Mouse (Mus musculus): ENCODE results near the gene Ms4a4b. TPM values are rescaled to one million over a fixed set of nuclear protein-coding genes. Genes with fewer than 3 reads are reported as not detected.
"Not testable (repeated sequence)": the region's sequence is repeated elsewhere in the genome, so short reads cannot be mapped to it uniquely, and the experiment has no call there.

The Ms4a4b gene
- not detected in 2 replicates for polyA plus RNA-seq (2014; fragmentation: Nextera tagmentation; extraction: Ambion mirVana)

DNA sequence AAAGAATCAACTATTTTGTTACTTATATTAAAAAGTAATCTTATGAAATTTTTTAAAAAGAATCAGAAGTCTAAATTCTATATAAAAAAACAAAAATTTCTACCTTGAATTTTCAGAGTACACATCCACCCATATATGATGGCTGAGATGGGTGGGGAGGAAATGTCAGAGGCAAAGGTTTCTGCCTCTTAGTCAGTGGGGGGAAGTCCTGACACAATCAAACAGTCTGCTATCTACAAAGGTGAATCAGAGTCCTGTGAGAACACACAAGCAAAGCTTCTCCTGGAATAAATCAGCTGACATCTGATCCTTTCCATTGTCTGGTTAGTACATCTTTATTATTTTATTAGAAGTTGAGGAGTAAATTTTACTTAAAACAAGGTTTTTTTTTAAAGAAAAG is at the start of gene Ms4a4b:
Gene Ms4a4b (plus strand): TSS at position 216 of the 400 bp plus-strand sequence.
- H3K27ac ChIP-seq (replicated peaks; ENCODE audit: low read depth, low read length), result no peak within 1 kb of the TSS
- no peak within 1 kb of the TSS for H3K4me3 ChIP-seq (replicated peaks; ENCODE audit: low read depth, low read length)
- H3K4me1 ChIP-seq (ENCODE audit: control insufficient read depth, insufficient read depth, low read length), result no peaks in the 10 kb centered on the region
- H3K36me3 ChIP-seq (ENCODE audit: control insufficient read depth, insufficient read depth, low read length), result no peaks in the 10 kb centered on the region
- H3K27me3 ChIP-seq (ENCODE audit: control insufficient read depth, insufficient read depth, low read length), result no peaks in the 10 kb centered on the region
- no peak for DNase-seq
- ATAC-seq (ENCODE audit: low FRiP score, low TSS enrichment), result no peak
- H3K4me2 ChIP-seq (ENCODE audit: low read length), result no peak within 1 kb of the TSS
- H3K9me3 ChIP-seq (ENCODE audit: control insufficient read depth, low read length), result no peaks in the 10 kb centered on the region
- H3K9ac ChIP-seq (replicated peaks; ENCODE audit: low read length), result no peak within 1 kb of the TSS

DNA sequence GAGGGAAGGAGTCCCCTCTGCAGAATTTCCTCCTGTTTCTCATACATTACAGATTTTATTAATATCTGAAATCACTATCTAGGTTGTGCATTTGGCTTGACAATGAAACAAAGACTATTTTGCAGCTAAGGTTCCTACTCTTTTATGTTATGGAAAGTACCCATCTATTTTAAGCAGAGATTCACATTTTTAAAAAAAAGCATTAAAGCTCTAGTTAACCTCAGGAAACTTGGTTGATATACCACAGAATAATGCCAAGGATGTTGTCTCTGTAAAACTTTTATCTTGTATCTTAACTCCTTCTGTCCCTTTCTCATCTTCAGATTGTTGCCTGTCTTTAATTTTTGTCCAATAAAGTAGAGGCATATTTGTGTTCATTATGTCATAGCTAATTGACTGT is 47.6 kb upstream of the Ms4a4b start:
- Histone ChIP-seq H3K9me3 (ENCODE audit: control insufficient read depth, low read length) (no peaks in the 10 kb centered on the region), H3K36me3 (ENCODE audit: control insufficient read depth, insufficient read depth, low read length) (no peaks in the 10 kb centered on the region), H3K4me1 (ENCODE audit: control insufficient read depth, insufficient read depth, low read length) (no peaks in the 10 kb centered on the region), H3K4me2 (ENCODE audit: low read length) (no peak overlapping the region), H3K27me3 (ENCODE audit: control insufficient read depth, insufficient read depth, low read length) (no peaks in the 10 kb centered on the region), H3K27ac (replicated peaks; ENCODE audit: low read depth, low read length) (no peak overlapping the region), H3K9ac (replicated peaks; ENCODE audit: low read length) (no peak overlapping the region), H3K4me3 (replicated peaks; ENCODE audit: low read depth, low read length) (no peak overlapping the region)
- DNase-seq (no peak), ATAC-seq (ENCODE audit: low FRiP score, low TSS enrichment) (no peak)

DNA sequence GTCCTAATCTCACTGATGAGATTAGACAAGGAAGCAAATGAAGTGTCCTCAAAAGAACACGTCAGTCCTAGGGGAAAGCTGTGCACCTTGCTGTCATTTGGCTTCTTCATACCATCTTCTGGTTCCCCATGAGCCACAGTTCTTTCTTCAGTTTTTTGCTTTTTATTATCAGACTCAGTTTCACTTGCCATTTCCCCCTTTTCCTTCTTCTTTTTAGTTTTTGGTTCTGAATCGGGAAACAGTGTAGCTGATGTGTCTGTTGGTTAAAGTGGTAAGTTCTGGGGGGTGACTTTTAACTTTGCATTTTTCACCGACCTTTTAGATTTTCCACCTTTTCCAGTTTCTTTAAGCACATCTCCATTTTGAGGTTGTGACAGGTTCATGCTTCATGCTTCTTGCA is 38.8 kb upstream of the Ms4a4b start, which contains the start of gene Ms4a4c:
Gene Ms4a4c (plus strand): TSS at position 244 of the 400 bp plus-strand sequence.
- no peaks in the 10 kb centered on the region for H3K36me3 ChIP-seq (ENCODE audit: control insufficient read depth, insufficient read depth, low read length)
- no peak within 1 kb of the TSS for H3K27ac ChIP-seq (replicated peaks; ENCODE audit: low read depth, low read length)
- no peaks in the 10 kb centered on the region for H3K9me3 ChIP-seq (ENCODE audit: control insufficient read depth, low read length)
- no peaks in the 10 kb centered on the region for H3K4me1 ChIP-seq (ENCODE audit: control insufficient read depth, insufficient read depth, low read length)
- H3K4me2 ChIP-seq (ENCODE audit: low read length), result no peak within 1 kb of the TSS
- H3K9ac ChIP-seq (replicated peaks; ENCODE audit: low read length), result no peak within 1 kb of the TSS
- no peaks in the 10 kb centered on the region for H3K27me3 ChIP-seq (ENCODE audit: control insufficient read depth, insufficient read depth, low read length)
- H3K4me3 ChIP-seq (replicated peaks; ENCODE audit: low read depth, low read length), result no peak within 1 kb of the TSS
- ATAC-seq (ENCODE audit: low FRiP score, low TSS enrichment) (no peak), DNase-seq (no peak)
- 94% methylated on average over 3 of the region's 3 CpGs for WGBS

DNA sequence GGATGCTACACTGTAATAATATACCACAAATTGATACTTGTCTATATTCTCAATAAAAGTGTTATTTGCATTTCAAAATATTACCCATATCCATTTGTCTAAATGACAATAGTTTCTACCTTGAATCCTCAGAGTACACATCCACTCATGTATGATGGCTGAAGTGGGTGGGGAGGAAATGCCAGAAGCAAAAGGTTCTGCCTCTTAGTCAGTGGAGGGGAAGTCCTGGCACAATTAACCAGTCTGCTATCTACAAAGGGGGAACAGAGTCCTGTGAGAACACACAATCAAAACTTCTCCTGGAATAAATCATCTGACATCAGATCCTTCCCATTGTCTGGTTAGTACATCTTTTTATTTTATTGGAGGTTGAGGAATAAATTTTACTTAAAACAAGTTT is 35.9 kb upstream of the Ms4a4b start:
- no peak overlapping the region for H3K27ac ChIP-seq (replicated peaks; ENCODE audit: low read depth, low read length)
- H3K27me3 ChIP-seq (ENCODE audit: control insufficient read depth, insufficient read depth, low read length), result no peaks in the 10 kb centered on the region
- H3K4me2 ChIP-seq (ENCODE audit: low read length), result no peak overlapping the region
- no peaks in the 10 kb centered on the region for H3K36me3 ChIP-seq (ENCODE audit: control insufficient read depth, insufficient read depth, low read length)
- H3K9me3 ChIP-seq (ENCODE audit: control insufficient read depth, low read length), result no peaks in the 10 kb centered on the region
- no peak for DNase-seq
- ATAC-seq (ENCODE audit: low FRiP score, low TSS enrichment), result no peak
- no peak overlapping the region for H3K4me3 ChIP-seq (replicated peaks; ENCODE audit: low read depth, low read length)
- H3K4me1 ChIP-seq (ENCODE audit: control insufficient read depth, insufficient read depth, low read length), result no peaks in the 10 kb centered on the region
- no peak overlapping the region for H3K9ac ChIP-seq (replicated peaks; ENCODE audit: low read length)

DNA sequence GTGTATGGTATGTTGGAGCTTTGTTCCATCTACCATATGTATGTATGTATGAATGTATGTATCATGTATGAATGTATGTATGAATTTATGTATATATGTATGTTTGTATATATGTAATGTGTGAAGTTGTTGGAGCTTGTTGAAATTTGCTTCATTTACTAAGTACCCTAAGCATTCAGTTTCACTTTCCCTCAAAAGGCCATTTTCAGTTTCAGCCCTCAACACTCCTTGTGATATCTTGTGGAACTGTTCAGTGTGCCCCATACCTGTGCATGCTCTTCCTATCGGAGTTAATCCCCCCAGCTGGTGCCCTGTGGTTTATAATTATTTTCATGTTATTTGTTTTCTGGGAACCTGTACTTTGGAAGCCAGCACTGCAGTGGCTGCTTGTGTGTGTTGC is 34.8 kb upstream of the Ms4a4b start:
- WGBS, result 89% methylated on average over 1 of the region's 1 CpGs
- H3K4me3 ChIP-seq (replicated peaks; ENCODE audit: low read depth, low read length), result no peak overlapping the region
- H3K9ac ChIP-seq (replicated peaks; ENCODE audit: low read length), result no peak overlapping the region
- H3K27ac ChIP-seq (replicated peaks; ENCODE audit: low read depth, low read length), result no peak overlapping the region
- no peaks in the 10 kb centered on the region for H3K9me3 ChIP-seq (ENCODE audit: control insufficient read depth, low read length)
- no peaks in the 10 kb centered on the region for H3K36me3 ChIP-seq (ENCODE audit: control insufficient read depth, insufficient read depth, low read length)
- ATAC-seq (ENCODE audit: low FRiP score, low TSS enrichment), result no peak
- DNase-seq, result no peak
- no peaks in the 10 kb centered on the region for H3K27me3 ChIP-seq (ENCODE audit: control insufficient read depth, insufficient read depth, low read length)
- H3K4me2 ChIP-seq (ENCODE audit: low read length), result no peak overlapping the region
- H3K4me1 ChIP-seq (ENCODE audit: control insufficient read depth, insufficient read depth, low read length), result no peaks in the 10 kb centered on the region

DNA sequence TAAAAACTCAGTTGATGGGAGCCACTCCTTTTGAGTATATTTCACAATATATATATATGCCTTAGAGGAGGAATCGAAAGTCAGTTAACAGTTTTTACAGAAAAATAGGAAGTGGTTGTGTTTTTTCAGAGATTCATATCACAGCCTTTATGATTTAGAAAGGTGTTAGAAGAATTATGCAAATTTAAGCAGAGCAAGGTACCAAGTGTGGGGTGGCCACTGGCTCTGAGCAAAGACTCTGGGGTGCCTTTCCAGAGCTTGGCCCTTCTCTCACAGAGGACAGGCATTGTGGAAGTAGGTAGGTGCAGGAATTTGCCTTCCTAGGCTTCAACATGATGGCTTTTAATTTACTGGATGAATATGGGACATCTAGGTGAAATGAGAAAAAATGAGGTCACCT is 31.7 kb upstream of the Ms4a4b start:
- Histone ChIP-seq H3K4me2 (ENCODE audit: low read length) (no peak overlapping the region), H3K4me3 (replicated peaks; ENCODE audit: low read depth, low read length) (no peak overlapping the region), H3K9ac (replicated peaks; ENCODE audit: low read length) (no peak overlapping the region), H3K27me3 (ENCODE audit: control insufficient read depth, insufficient read depth, low read length) (no peaks in the 10 kb centered on the region), H3K4me1 (ENCODE audit: control insufficient read depth, insufficient read depth, low read length) (no peaks in the 10 kb centered on the region), H3K36me3 (ENCODE audit: control insufficient read depth, insufficient read depth, low read length) (no peaks in the 10 kb centered on the region), H3K9me3 (ENCODE audit: control insufficient read depth, low read length) (no peaks in the 10 kb centered on the region), H3K27ac (replicated peaks; ENCODE audit: low read depth, low read length) (no peak overlapping the region)
- no peak for DNase-seq
- ATAC-seq (ENCODE audit: low FRiP score, low TSS enrichment), result no peak
- 76% methylated on average over 1 of the region's 1 CpGs for WGBS

DNA sequence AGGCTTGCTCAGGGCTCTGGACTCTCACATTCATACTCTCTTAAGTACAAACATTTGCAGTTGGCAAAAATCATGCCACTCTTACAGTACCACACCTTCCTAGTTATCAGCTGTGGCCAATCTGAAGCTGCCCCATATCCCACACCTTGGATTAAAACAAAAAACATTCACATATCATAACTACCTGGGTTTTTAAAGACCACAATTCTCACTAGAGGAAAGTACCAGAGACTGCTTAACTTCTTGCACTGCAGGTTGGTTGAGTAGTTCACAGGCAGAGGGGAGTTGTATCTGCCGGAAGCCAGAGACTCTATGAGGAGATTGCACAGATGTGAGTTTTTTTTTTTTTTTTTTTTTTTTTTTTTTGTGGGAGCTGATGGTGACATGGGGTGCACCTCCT is 29.3 kb upstream of the Ms4a4b start:
- ATAC-seq (ENCODE audit: low FRiP score, low TSS enrichment) (no peak), DNase-seq (no peak)
- Histone ChIP-seq H3K27me3 (ENCODE audit: control insufficient read depth, insufficient read depth, low read length) (no peaks in the 10 kb centered on the region), H3K4me2 (ENCODE audit: low read length) (no peak overlapping the region), H3K9me3 (ENCODE audit: control insufficient read depth, low read length) (no peaks in the 10 kb centered on the region), H3K36me3 (ENCODE audit: control insufficient read depth, insufficient read depth, low read length) (no peaks in the 10 kb centered on the region), H3K9ac (replicated peaks; ENCODE audit: low read length) (no peak overlapping the region), H3K4me1 (ENCODE audit: control insufficient read depth, insufficient read depth, low read length) (no peaks in the 10 kb centered on the region), H3K4me3 (replicated peaks; ENCODE audit: low read depth, low read length) (no peak overlapping the region), H3K27ac (replicated peaks; ENCODE audit: low read depth, low read length) (no peak overlapping the region)
- 91% methylated on average over 1 of the region's 1 CpGs for WGBS

DNA sequence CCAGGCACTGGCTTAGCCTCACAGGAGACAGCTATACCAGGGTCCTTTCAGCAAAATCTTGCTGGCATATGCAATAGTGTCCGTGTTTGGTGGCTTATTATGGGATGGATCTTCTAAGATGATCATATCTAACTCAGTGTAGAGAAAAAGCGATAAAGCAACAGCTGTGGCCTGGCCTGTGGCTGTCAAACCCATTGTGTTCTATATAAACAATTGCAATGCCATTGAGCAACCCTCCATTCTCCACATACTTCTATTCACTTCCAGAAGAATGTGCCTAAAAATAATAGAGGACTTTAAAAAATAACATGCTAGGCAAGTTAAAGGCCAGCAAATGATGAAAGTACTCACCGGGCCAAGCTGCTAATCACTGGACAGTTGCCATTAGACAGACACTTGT is 27.8 kb upstream of the Ms4a4b start:
- no peak for ATAC-seq (ENCODE audit: low FRiP score, low TSS enrichment)
- H3K27me3 ChIP-seq (ENCODE audit: control insufficient read depth, insufficient read depth, low read length), result no peaks in the 10 kb centered on the region
- WGBS, result 72% methylated on average over 3 of the region's 3 CpGs

DNA sequence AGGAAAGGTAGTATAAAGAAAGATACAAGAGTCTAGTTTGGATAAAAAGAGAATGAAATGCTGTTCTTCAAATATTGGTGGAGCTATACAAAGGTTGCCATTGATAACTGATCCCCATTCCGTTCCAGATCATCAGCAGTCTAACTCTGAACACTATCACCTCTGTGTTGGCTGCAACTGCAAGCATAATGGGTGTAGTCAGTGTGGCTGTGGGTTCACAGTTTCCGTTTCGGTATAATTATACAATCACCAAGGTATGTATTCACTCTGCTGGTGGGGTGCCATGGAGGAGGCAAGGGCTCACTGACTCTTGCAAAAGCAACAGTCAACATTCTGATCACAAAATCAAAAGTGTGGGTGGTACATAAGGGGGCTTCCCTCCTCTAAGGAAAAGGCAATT is 24.5 kb upstream of the Ms4a4b start:
- not testable (repeated sequence) for DNase-seq; ATAC-seq (ENCODE audit: low FRiP score, low TSS enrichment); H3K9me3 ChIP-seq (ENCODE audit: control insufficient read depth, low read length); H3K4me1 ChIP-seq (ENCODE audit: control insufficient read depth, insufficient read depth, low read length); H3K4me2 ChIP-seq (ENCODE audit: low read length); H3K27me3 ChIP-seq (ENCODE audit: control insufficient read depth, insufficient read depth, low read length); H3K4me3 ChIP-seq (replicated peaks; ENCODE audit: low read depth, low read length); H3K9ac ChIP-seq (replicated peaks; ENCODE audit: low read length); H3K27ac ChIP-seq (replicated peaks; ENCODE audit: low read depth, low read length); H3K36me3 ChIP-seq (ENCODE audit: control insufficient read depth, insufficient read depth, low read length)
- WGBS, result 78% methylated on average over 1 of the region's 3 CpGs

More for the DNA sequence above, 27.8 kb upstream of the Ms4a4b start:
- H3K36me3 ChIP-seq (ENCODE audit: control insufficient read depth, insufficient read depth, low read length), result no peaks in the 10 kb centered on the region
- H3K9ac ChIP-seq (replicated peaks; ENCODE audit: low read length), result no peak overlapping the region
- DNase-seq, result no peak
- H3K4me1 ChIP-seq (ENCODE audit: control insufficient read depth, insufficient read depth, low read length), result no peaks in the 10 kb centered on the region
- no peak overlapping the region for H3K4me3 ChIP-seq (replicated peaks; ENCODE audit: low read depth, low read length)
- no peak overlapping the region for H3K4me2 ChIP-seq (ENCODE audit: low read length)
- no peak overlapping the region for H3K27ac ChIP-seq (replicated peaks; ENCODE audit: low read depth, low read length)
- no peaks in the 10 kb centered on the region for H3K9me3 ChIP-seq (ENCODE audit: control insufficient read depth, low read length)

Measured in midbrain, embryonic 14.5 days (tissue).